Mouse (Mus musculus): ENCODE measurements around the gene Pik3cd.
A peak's percentile ranks its signal among the peaks of the same experiment; 100 is the strongest.

Pik3cd gene

GRCm38 (mm10) chr4:149724916-149725470 is 22.6 kb upstream of the Pik3cd start:
- DNase-seq (ENCODE audit: low spot score in 2 of 2), result no peak

- DNase-seq (ENCODE audit: low spot score in 2 of 2), result no peak
Measured at GRCm38 (mm10) chr4:149723855-149724731, 21.7 kb upstream of the Pik3cd start.

- no peak for DNase-seq (ENCODE audit: low spot score in 2 of 2)
Measured at GRCm38 (mm10) chr4:149723021-149723390, 20.6 kb upstream of the Pik3cd start.

- DNase-seq (ENCODE audit: low spot score in 2 of 2), result no peak
Measured at GRCm38 (mm10) chr4:149722104-149723020, 20.0 kb upstream of the Pik3cd start.

- no peak for DNase-seq (ENCODE audit: low spot score in 2 of 2)
Measured at GRCm38 (mm10) chr4:149721163-149721562, 18.8 kb upstream of the Pik3cd start.

- no peak for DNase-seq (ENCODE audit: low spot score in 2 of 2)
Measured at GRCm38 (mm10) chr4:149719686-149720085, 17.3 kb upstream of the Pik3cd start.

GRCm38 (mm10) chr4:149714542-149714941 is 12.2 kb upstream of the Pik3cd start:
- DNase-seq (ENCODE audit: low spot score in 2 of 2), result no peak

- DNase-seq (ENCODE audit: low spot score in 2 of 2), result no peak
Measured at GRCm38 (mm10) chr4:149711955-149712354, 9.6 kb upstream of the Pik3cd start.

GRCm38 (mm10) chr4:149711485-149711884 is 9.1 kb upstream of the Pik3cd start:
- no peak for DNase-seq (ENCODE audit: low spot score in 2 of 2)

GRCm38 (mm10) chr4:149710510-149710909 is 8.1 kb upstream of the Pik3cd start:
- peak; percentile 43 to 59 for DNase-seq (ENCODE audit: low spot score in 2 of 2)

GRCm38 (mm10) chr4:149705941-149706340 is 3.6 kb upstream of the Pik3cd start:
- DNase-seq (ENCODE audit: low spot score in 2 of 2), result no peak

GRCm38 (mm10) chr4:149705298-149705697 is 2.9 kb upstream of the Pik3cd start:
- no peak for DNase-seq (ENCODE audit: low spot score in 2 of 2)

- no peak for DNase-seq (ENCODE audit: low spot score in 2 of 2)
Measured at GRCm38 (mm10) chr4:149701426-149702209, 753 bp downstream of the Pik3cd start.

GRCm38 (mm10) chr4:149699953-149700352 is 2.4 kb downstream of the Pik3cd start:
- no peak for DNase-seq (ENCODE audit: low spot score in 2 of 2)

- DNase-seq (ENCODE audit: low spot score in 2 of 2), result peak; percentile 21 to 27
Measured at GRCm38 (mm10) chr4:149698197-149698821, 4.1 kb downstream of the Pik3cd start.

- DNase-seq (ENCODE audit: low spot score in 2 of 2), result no peak
Measured at GRCm38 (mm10) chr4:149697506-149698196, 4.7 kb downstream of the Pik3cd start.

- no peak for DNase-seq (ENCODE audit: low spot score in 2 of 2)
Measured at GRCm38 (mm10) chr4:149696189-149696971, 6.0 kb downstream of the Pik3cd start.

GRCm38 (mm10) chr4:149691368-149691767 is 11.0 kb downstream of the Pik3cd start:
- no peak for DNase-seq (ENCODE audit: low spot score in 2 of 2)

- DNase-seq (ENCODE audit: low spot score in 2 of 2), result no peak
Measured at GRCm38 (mm10) chr4:149690828-149691280, 11.5 kb downstream of the Pik3cd start.
